Mouse (Mus musculus): ENCODE measurements at regions not wholly inside any gene's neighbourhood (a gene's known extent, or its start where the extent isn't known, plus 50 kb on each side); places are given as distances from the start of the nearest gene placed in this dataset.

DNA sequence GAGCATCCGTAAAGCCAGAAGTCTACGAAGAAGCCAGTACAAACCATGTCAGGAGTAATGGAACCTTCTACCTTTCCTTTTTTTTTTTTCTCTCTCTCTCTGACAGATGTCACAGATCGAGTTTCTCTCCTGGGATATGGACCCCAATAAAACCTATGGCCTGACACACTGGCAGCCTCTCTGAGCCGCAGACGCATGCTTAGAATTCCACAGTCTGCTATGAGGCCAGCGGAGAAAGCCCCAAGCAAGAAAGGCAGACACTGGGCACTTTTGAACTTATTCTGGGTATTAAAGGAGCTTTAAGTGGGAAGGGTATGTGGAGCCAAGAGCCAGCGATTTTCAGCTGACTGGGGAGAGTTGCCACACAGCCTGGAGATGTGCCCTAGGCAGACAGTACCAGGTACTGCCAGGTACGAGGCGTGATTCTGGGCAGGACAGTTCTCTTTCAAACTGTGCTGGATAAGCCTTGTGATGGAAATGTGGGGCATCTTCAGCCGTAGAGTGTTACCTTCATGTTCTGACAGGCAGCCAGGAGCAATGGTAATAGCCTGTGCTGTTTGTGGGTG is 271.8 kb downstream of the Foxo1 start:
- DNase-seq (ENCODE audit: low spot score), result peak; percentile 64

DNA sequence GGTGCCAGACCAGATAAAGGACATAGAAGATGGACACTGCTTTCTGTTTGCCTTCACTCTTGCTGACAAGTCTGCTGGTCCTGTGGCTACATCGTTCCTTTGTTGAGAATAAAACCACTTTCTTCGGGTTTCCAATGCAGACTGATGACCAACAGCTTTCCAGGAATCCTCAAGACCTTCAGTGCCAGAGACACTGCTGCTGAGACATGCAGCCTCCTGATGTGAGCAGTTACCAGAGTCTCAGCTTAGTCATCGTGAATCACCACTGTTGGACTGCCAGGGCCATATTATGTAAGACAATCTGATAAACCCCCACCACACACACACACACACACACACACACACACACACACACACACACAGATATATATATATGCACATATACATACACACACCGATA is 270.2 kb downstream of the Foxo1 start:
- no peak for DNase-seq (ENCODE audit: low spot score)

DNA sequence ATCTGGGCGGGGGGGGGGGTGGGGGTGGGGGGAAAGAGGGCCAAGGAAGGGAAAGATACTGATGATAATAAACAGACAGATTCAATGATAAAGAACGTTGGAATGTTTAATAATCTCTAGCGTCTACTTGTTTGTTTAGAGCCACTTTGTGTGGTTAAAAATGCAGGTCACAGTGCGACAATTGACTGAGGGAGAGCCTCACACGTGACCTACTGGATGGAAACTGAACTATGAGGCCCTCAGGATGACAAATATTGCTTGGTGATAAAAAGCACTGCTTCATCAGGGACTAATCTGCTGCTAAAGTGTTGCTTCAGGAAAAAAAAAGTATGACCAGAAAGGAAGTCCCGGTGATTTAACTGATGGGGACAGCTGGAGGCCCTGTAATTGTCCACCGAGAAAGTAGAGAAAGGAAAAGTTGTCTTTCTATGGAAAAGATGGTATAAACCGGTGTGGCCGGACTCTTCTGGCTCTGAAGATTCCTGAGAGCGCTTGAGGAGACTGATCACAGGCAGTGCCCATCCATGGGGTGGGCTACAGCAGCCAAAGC is 269.3 kb downstream of the Foxo1 start:
- DNase-seq (ENCODE audit: low spot score), result no peak

DNA sequence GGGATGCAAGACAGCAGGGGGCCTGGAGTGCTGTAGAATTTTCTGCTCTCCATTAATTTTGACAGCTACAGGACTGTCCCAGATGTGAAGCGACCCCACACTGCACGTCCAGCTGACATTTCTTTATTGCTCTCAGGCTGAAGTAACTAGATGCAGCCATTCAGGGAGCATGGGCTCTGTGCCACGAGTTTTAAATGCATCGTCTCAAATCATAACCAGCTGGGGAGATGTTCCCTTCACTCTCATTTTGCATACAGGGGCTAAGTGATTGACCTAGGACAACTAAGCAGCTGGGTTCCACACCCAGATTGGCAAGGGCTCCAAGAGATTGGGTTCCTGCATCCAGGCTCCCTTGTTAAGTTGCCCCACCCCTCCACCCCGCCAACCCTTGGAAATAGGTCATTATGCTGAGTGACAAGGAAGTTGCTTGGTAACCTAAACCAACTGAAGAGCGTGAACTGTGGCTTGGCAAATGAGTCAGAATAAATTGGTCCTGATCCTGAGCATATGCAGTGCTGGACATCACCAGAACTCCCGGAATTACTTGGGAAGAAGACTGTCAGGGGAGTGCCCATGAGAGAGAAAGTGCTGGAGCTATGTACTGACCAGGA is 267.4 kb downstream of the Foxo1 start:
- DNase-seq (ENCODE audit: low spot score), result peak; percentile 64

DNA sequence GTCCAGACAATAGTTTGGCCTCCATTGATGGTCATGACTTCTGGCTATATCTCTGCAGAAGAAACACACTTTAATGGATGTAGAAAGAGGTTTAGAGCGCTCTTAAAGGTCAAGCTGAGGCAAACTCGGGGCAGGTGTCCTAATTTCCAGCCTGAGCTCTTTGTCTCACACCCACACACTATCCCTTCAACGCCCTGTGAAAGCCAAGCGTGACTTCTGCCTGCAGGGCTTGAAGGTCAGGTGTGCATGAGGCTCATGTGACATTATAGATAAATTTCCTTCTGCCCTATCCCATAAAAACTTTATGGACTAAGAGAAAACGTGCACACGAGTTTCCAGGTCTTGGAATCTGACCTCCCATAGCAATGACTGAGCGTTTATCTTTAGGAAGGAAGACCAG is 266.0 kb downstream of the Foxo1 start:
- no peak for DNase-seq (ENCODE audit: low spot score)

DNA sequence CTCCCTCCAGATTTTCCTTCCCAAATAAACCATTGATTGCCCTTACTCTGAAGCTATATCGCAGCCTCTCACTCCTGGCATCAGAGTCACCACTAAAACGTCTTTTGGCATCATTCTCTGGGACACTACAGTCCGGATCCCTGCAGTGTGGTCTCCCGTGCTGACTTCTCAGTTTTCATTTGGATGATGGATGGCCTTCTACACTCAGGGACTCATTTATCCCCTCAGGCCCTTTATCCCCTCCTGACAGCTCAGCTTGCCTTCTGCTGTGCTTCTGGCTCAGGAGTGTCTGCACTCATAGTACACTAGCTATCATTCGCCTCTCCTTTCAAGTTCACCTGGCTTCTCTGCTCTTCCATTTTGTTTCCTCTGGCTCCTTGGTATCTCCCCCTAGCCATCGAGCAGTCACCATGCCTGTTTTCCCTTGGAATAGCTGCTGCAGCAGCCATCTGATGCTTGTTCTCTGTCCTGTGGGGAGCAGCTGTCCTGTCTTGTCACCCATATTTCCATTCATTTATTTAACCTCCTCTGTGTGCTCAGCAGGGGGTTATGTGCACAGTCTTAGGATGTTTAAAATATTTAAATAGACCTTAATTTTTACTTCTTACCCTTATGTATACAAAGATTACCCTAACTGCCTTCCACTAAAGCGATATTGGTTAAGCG is 263.7 kb downstream of the Foxo1 start:
- DNase-seq (ENCODE audit: low spot score), result no peak

DNA sequence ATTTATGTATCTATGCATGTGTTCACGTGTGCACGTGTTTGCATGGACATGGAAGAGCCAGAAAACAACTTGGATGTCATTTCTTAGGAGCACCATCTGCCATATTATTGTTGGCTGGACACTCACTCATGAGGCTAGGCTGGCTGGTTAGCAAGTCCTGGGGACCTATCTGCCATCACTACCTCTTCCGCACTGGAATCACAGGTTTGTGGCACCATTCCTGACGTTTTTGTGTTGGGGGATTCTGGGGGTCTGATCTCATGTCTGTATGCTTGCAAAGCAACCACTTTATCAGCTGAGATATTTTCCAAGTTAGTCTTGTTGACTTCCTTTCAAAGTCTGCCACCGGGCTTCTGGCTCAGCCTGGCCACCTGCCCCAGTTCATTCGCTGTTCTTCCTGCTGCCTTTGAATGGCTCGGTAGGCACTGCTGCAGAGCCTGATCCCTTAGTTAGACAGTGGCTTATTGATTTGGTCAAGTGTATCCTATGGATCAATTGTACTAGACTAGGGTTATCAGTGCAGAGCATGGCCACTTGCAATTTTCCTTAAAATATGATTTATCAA is 262.4 kb downstream of the Foxo1 start:
- DNase-seq (ENCODE audit: low spot score), result no peak

DNA sequence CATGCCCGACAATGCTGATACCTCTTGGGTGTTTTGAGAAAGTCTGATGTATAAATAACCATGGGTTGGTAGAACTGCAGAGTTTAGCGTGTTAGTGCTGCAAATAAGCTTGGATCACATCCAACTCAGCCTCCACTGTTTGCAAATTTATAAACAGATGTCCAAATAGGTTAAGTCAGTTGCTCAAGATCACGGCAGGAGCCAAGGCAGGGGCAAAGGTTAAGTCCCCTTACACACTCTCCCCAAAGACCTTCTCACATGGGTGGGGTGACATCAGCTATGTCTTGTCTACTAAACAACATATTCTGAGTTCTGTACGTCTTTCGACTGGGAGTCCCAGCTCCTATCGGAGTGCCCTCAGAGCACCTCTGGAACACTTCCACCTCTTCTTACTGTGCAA is 261.0 kb downstream of the Foxo1 start:
- DNase-seq (ENCODE audit: low spot score), result no peak

DNA sequence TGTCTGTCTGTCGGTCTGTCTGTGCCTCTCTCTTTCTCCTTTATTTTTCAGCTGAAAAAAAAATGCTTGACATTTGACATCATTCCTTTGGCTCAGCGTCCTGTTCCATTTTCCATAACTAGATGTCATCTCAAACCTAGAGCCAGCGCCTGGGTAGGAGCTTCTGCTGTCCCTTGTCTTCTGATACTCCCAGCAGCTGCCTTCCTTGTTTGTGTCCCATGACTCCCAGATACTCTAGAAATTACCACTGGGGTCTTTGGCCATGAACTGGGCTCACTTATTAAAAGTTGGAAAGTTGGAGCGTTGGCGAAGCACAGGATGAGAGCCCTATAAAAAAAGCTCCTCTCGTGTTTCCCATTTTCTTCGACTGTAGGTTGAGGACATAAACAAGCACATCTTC is 260.4 kb downstream of the Foxo1 start:
- DNase-seq (ENCODE audit: low spot score), result no peak

DNA sequence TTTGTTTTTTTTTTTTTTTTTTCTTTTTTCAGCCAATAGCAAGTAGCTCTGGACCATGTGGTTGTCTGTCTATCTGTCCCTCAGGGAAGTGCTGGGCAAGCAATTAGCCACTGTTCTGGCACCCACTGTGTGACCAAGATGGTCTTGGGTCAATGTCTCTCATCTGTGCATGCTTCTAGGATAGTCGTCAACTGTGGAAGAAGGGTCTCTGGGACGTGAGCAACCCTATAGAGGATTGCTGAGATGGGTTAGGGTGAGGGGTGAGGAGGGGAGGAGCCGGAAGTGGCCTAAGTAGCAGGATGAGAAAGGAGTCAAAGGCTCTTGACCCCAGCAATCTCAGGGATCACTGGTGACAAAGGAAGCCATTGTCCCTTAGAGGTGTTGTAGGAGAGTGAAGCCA is 259.6 kb downstream of the Foxo1 start:
- peak; percentile 38 for DNase-seq (ENCODE audit: low spot score)

DNA sequence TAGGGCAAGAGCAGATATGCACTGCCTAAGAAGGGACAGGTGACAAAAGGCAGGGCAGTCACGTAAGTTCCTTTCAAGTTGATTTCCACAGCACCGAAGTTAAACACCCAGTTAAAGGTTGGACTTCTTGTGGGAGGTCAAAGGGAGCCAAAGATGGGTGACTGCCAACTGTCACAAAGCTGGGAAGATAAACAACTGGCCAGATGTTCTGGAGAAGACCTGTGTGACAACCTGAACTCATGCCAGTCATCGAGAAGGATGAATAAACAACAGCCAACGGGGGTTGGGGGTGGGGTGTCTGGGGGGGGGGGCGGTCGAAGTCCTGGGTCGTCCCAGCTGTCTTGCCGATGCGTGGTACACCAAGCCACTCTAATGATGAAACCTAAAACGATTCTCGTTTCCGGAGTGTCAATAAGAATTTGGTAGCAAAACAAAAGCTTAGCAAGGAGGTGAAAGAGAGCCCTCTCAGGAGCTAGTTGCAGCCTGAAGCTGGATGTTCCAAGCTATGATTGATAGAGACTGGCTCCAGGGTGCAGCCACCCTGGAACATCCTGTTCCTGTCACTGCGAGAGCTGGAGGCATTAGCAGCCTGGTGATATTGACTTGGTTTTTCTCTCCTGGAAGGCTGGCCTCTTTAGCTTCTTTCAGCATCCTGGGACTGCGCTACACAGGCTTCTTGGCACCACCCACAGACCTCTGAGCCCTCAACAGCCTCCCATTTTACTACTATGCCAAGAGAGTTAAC is 259.0 kb downstream of the Foxo1 start:
- DNase-seq (ENCODE audit: low spot score), result no peak

DNA sequence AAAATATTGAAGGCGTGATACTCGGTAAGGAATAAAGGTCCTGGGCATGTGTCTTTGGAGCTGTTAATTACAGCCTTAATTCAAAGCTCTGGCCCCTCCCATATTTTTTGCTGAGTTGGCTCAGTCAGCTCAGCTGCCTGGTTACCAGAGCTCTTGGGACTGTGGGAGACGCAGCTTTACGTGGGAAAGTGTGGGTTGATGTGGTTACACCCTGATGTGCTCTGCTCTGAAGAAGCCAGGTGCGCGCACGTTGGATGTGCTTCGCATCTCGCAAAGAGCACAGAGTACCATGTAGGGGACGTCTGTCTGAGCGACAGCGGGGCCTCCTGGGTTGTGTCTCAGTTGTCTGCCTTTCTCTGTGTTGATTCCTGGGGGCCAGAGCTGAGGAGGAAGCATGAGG is 254.8 kb downstream of the Foxo1 start:
- no peak for DNase-seq (ENCODE audit: low spot score)

DNA sequence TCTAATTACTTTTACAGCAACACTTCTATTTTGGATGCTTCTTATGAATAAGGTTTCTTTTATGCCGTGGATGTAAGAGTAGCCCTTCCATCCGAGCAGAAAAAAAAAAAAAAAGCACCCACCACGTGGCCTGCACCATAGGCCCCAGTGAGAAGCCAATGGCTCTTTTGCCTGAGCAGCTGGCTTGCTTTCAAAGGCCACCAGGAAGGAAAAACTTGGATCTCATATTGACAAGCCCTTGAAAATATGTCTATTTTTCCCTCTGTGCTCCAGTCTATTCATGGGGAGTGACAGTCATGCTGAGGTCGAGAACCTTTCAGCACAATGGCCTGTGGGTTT is 252.4 kb downstream of the Foxo1 start:
- no peak for DNase-seq (ENCODE audit: low spot score)

DNA sequence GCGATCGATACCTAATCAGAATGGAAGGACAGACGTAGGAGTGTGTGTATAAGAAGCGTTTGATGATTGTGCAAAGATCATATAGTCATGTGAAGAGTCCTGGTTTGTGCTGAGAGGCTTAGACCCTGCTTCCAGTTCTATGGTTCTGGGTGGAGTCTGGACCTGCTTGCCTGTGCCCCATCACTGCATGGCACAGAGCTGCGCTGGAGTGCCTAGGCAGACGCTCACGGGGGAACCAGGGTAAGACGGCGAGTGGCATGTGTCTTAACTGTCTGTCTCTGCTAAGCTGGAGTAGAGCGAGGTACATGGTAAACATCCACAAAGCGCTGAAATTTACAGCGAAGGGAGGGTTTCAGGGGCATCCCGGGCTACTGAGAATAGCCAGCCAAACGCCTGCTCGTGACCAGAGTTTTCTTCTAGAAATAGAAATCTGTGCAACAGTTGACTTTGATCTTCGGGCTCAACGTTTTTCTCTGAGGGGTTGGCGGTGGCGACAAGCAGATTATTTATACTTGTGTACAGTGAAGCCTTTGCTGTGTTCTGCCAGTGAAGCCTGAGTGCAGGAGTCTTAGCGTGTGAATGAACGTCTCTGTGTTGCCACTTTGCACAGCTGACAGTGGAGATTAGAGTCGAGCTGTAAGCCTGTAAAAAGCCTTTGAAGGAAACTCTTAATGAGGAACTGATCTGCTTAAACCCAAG is 251.9 kb downstream of the Foxo1 start:
- DNase-seq (ENCODE audit: low spot score), result no peak

DNA sequence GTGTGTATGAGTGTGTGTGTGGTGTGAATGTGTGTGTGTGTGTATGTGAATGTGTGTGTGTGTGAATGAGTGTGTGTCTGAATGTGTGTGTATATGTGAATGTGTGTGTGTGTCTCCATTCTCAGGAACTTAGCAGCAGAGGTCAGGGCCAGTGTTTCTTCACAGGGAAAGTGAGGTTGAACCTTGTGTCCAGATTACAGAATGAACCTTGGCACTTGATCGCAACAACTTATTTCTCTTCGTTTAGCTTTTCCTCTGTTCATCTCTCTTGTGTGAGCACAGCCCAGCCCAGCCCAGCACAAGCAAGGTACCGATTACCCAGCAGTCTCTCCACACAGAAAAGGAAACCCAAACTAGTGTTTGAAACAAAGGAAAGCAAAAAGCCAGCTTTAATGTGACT is 249.7 kb downstream of the Foxo1 start:
- no peak for DNase-seq (ENCODE audit: low spot score)

DNA sequence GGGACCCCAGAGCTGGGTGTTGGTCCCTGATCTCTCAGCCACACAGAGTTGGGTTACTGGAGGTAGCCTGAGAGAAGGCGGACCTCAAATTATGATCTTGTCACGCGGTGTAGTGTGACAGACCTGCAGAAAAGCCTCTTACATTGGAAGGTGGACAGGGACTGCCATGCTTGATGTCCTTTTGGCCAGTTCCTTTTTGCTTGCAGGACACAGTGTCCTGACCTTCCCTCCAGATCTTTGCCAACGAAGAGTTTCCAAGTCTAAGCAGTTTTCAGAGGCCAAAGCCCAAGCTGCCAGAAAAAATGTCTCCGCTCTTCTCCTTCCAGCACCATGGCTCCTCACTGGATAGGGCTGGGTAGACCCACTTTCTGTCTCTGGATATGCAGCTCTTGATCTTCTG is 248.6 kb downstream of the Foxo1 start:
- DNase-seq (ENCODE audit: low spot score), result no peak

DNA sequence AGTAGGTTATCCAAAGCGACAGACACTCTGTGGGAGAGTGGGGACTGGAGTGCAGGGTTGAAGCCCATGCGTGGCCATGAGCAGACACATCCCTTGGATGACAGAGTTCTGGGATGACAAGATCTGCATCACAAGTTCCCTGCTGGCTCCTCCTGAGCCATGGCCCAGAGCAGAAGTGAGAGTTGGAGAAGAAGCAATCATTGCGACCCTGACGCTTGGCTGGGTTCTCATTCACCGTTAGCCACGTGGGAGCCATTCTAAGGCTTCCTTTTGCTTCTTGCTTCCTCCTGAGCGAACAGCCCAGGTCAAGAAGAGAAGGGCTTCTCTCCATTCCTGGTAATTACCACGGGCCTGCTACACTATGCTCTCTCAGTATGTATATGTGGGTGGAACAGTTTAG is 244.6 kb downstream of the Foxo1 start:
- DNase-seq (ENCODE audit: low spot score), result no peak

DNA sequence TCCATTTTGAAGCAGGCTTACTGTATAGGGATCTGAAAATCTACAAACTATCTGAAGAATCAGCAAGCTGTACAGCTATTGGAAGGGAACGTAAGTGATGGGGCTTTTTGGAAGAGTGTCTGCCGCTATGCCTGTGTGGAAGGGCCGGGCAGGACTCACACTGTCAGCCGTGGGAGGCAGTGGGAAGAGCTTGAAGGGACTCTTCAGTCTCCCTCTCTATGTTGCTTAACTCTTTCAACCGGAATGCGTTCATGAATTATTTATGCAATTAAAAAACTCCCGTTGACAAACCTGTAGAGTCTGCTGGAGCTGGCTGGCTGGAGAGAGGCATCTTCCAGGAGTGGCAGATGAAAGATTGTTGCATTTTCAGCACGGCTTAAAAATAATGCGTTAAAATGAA is 243.4 kb downstream of the Foxo1 start:
- DNase-seq (ENCODE audit: low spot score), result no peak

DNA sequence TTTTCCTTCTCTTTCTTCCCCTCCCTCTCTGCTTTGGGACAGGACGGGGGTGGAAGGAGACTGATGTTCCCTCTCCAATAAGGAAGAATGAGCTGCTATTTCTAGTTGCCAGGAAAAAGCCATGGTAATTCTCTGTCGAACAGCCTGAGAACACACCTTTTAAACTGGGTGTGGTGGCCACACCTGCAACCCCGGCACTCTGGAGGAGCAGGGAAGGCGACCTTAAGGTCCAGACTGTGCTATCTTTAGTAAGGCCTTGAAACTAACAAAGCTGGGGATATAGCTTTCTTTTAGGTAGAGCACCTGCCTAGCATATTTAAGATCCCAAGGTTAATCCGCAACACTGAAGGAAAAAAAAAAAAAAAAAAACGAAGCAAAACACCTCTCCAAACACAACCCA is 242.7 kb downstream of the Foxo1 start:
- no peak for DNase-seq (ENCODE audit: low spot score)

DNA sequence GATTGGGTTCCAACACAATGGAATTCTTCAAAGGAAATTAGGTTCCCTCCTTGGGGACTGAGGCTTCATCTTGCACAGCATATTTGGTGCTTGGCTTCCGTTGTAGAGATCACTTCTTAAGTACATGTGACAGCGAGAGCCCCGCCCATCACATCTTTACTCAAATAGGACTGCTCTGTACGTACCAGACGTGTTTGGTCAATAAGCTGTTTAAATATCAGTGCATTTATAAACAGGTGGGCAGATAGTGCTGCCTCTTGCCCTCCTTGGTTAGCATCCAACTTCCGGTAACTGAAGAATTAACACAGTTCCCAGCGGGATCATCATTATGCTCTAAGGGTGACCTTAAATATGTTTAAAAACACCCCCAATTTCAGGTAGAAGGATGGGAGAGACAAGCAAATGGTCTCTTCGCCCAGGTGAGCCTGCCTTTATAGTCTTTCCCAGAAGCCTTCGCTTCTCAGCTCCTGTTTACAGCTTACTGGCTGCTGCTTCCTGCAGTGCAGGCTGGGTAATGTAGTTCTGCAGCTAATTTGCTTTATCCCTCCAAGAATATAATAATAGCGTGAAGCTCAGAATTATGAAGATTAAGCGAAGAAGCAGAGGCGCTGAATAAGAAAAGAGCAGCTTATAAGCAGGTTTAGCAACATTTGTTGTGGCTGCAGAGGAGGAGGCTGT is 242.1 kb downstream of the Foxo1 start:
- DNase-seq (ENCODE audit: low spot score), result peak; percentile 35

DNA sequence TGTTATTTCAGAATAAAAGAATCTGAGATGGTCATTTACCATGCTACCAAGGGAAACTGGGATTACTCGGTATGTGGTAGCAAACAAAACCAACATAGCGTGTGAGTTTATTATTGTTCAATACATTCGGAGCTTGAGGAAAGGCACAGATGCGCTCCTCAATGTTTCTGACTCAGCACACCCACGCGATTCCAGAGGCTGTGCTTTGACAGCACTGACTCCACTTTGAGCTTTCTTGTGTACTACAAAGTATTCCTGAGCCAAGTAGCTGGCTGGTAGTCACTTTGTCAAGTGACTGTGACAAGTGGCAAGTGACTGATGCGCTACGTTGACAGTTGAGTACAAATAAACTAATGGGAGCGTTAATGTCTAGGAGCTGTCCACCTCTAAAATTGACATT is 235.8 kb downstream of the Foxo1 start:
- no peak for DNase-seq (ENCODE audit: low spot score)

DNA sequence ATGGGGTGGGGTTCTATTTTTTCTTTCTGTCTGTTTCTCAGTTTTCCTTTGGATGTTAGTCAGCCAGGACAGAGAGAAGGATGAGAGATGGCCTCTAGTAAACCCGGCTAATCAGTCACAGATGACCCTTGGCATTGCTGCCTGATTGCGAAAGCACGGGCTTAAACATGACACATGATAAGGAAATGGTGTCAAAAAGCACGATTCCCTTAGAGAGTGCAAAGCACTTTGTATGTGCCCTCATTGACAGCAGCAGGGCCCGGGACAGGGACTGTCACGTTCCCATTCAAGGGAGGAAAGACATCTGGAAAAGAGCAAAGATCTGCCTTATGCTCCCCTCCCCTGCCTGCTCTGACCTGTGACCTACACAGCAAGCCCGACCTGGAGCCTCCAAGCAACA is 234.1 kb downstream of the Foxo1 start:
- peak; percentile 28 for DNase-seq (ENCODE audit: low spot score)
